Mouse (Mus musculus) forebrain, embryonic 13.5 days (tissue): Measurements from ENCODE around the gene Galnt18. TPM values are rescaled to one million over a fixed set of nuclear protein-coding genes. Genes with fewer than 3 reads are reported as not detected.
A peak's percentile ranks its signal among the peaks of the same experiment; 100 is the strongest.

Experiments
- ATAC-seq: fragments of 200-750 bp; cut with Nextera tagmentation; 2 replicates; pipeline ENCODE4 v1.8.0; 2017
- H3K27ac ChIP-seq: fragments of 300-500 bp; sonication (generic); 2 replicates; pipeline ENCODE4 v1.5.1; 2015; ENCODE audit warnings: inconsistent platforms, mild to moderate bottlenecking, moderate library complexity
- H3K27me3 ChIP-seq: fragments of 300-500 bp; sonication (generic); 2 replicates; pipeline ENCODE4 v1.6.1; 2015; ENCODE audit warnings: mild to moderate bottlenecking, inconsistent platforms
- H3K36me3 ChIP-seq: fragments of 300-500 bp; sonication (generic); 2 replicates; pipeline ENCODE4 v1.6.1; 2015; ENCODE audit warnings: mild to moderate bottlenecking, inconsistent platforms; ENCODE audit not compliant: poor library complexity, severe bottlenecking
- H3K4me1 ChIP-seq: fragments of 300-500 bp; sonication (generic); 2 replicates; pipeline ENCODE4 v1.6.1; 2015; ENCODE audit warnings: inconsistent platforms
- H3K4me2 ChIP-seq: fragments of 300-500 bp; sonication (generic); 2 replicates; pipeline ENCODE4 v1.6.1; 2015; ENCODE audit warnings: inconsistent platforms, mild to moderate bottlenecking, moderate library complexity
- H3K4me3 ChIP-seq: fragments of 300-500 bp; sonication (generic); 2 replicates; pipeline ENCODE4 v1.5.1; 2015; ENCODE audit warnings: mild to moderate bottlenecking, inconsistent platforms
- H3K9ac ChIP-seq: fragments of 300-500 bp; sonication (generic); 2 replicates; pipeline ENCODE4 v1.6.1; 2015; ENCODE audit warnings: mild to moderate bottlenecking, inconsistent platforms
- H3K9me3 ChIP-seq: fragments of 300-500 bp; sonication (generic); replicated peaks from 2 replicates; pipeline ENCODE4 v1.6.1; 2016; ENCODE audit warnings: inconsistent platforms
- WGBS: fragments of 180-500 bp; shearing (Covaris S2); methylation state at CpG from one replicate; pipeline ENCODE4 v1.1.7; 2015; 5-methylcytosine and 5-hydroxymethylcytosine counted together
- polyA plus RNA-seq: library from polyadenylated mRNA; unstranded; fragments of >200 nt; fragmentation: Nextera tagmentation; extraction: Ambion mirVana; gene quantifications from 2 replicates; pipeline ENCODE4 v1.2.1, GENCODE M21; 2015

The Galnt18 gene
- polyA plus RNA-seq, 1 experiment from 2014 or later, result 4.6 TPM

DNA sequence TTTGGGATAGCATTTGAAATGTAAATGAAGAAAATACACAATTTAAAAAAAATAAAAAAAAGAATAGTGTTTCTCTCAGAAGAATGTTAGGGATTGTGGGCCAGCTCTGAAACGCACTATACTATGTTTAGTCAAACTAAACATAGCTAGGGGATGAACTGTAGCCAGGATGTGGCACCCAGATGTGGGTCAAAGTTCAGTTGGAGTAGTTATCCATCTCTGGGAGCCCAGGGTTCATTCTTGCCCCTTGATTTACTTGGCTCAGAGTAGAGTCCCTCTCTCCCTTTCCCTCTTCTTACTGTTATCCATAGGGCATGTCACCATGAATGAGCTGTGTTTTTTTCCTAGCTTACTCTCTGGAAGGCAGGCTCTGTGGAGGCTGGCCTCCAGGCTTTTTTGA lies 165.3 kb downstream of the Galnt18 start:
- no peak overlapping the region for H3K9ac ChIP-seq
- WGBS, result 81% methylated on average over 1 of the region's 1 CpGs
- no peak for ATAC-seq
- H3K9me3 ChIP-seq, result no peaks in the 10 kb centered on the region
- no peak overlapping the region for H3K27ac ChIP-seq
- H3K4me3 ChIP-seq, result no peak overlapping the region
- no peaks in the 10 kb centered on the region for H3K4me1 ChIP-seq
- H3K27me3 ChIP-seq, result no peaks in the 10 kb centered on the region
- H3K4me2 ChIP-seq, result no peak overlapping the region
- H3K36me3 ChIP-seq, result no peaks in the 10 kb centered on the region

DNA sequence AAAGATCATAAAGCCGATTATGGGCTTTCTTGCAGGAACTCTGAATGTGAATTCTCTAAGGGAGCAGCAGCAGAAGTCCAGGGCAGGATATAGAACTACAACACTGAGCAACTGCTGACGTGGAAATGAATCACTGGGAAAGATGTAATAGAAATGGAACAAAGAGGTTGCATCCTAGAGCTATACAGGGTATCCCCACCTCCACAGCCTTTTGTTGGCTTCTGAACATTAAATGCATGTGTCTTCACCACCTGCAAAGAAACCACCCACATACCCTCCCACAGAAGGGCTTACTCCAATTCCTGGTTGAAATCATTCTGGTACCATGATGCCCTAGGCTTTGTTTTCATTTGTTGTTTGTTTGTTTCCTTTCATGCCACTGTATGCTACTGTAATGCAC lies 172.3 kb downstream of the Galnt18 start:
- no peak overlapping the region for H3K27ac ChIP-seq
- 88% methylated on average over 2 of the region's 2 CpGs for WGBS
- no peaks in the 10 kb centered on the region for H3K9me3 ChIP-seq
- H3K9ac ChIP-seq, result no peak overlapping the region
- H3K27me3 ChIP-seq, result no peaks in the 10 kb centered on the region
- no peak for ATAC-seq
- no peak overlapping the region for H3K4me2 ChIP-seq
- H3K4me3 ChIP-seq, result no peak overlapping the region
- H3K36me3 ChIP-seq, result no peaks in the 10 kb centered on the region
- no peaks in the 10 kb centered on the region for H3K4me1 ChIP-seq

DNA sequence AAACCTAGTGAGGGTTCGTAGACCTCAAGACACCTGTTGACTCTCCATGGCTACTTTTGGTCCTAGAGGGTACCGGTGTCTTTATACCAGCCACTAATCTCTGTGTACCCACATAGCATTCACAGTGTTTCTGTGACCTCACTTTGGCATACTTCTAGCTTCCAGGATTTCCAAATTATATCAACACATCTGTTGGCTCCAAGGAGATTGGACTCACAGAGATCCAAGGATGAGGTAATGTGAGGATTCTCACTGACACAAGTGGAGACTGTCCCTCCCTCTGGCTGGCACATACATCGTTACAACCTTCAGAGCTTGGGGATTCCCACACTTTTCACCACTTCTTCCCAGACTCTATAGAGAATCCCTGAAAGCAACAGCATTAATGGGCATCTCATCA lies 173.7 kb downstream of the Galnt18 start:
- Histone ChIP-seq H3K4me1 (peaks cover 4% of the 10 kb centered on the region), H3K9me3 (no peaks in the 10 kb centered on the region), H3K4me3 (no peak overlapping the region), H3K36me3 (no peaks in the 10 kb centered on the region), H3K4me2 (no peak overlapping the region), H3K27ac (no peak overlapping the region), H3K27me3 (no peaks in the 10 kb centered on the region), H3K9ac (no peak overlapping the region)
- ATAC-seq, result no peak
- WGBS, result 91% methylated on average over 3 of the region's 3 CpGs

DNA sequence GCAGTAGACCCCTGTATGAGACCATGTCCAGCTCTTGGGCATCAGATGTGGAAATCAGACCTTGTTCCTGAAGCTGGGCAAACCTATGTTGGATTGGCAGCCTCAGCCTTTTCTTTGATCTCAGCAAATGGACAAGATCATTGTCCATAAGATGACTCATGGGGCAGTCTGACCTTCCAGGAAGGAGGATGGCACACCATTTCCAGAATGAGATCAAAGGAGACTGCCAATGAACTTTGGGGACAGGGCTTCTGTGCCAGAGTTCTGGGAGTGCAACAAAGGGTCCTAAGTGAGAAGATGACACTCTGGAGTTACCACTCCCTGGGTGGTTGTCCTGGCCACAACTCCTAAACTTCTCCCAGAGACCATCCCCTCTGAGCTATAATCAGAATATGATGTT lies 174.1 kb downstream of the Galnt18 start:
- no peak for ATAC-seq
- no peak overlapping the region for H3K4me3 ChIP-seq
- H3K9ac ChIP-seq, result no peak overlapping the region

DNA sequence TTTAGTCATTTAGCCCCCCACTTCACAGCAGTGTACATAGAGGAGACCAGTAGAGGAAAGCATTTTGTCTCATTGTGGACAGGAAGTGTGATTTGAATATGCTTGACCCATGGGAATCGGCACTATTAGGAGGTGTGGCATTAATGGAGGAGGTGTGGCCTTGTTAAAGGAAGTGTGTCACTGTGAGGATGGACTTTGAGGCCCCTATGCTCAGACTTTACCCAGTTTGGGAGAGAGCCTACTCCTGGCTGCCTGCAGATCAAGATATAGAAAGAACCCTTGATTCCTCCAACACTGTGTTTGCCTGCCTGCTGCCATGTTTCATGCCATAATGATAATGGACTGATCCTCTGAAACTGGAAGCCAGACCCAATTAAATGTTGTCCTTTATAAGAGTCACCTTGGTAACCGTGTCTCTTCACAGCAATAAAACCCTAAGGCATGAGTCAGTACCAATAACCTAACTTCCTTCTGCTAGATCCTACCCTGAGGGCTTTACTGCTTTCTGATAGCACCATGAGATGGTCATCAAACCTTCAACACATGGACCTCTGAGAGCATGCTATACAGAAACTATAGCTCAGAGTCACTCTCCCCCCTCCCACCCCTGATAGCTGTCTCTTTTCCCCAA lies 175.1 kb downstream of the Galnt18 start:
- ATAC-seq, result no peak
- H3K9me3 ChIP-seq, result no peaks in the 10 kb centered on the region
- WGBS, result 85% methylated on average over 2 of the region's 2 CpGs
- peaks cover 15% of the 10 kb centered on the region for H3K4me1 ChIP-seq
- no peak overlapping the region for H3K9ac ChIP-seq
- no peak overlapping the region for H3K4me2 ChIP-seq
- H3K27me3 ChIP-seq, result no peaks in the 10 kb centered on the region
- no peak overlapping the region for H3K27ac ChIP-seq
- H3K36me3 ChIP-seq, result no peaks in the 10 kb centered on the region
- H3K4me3 ChIP-seq, result no peak overlapping the region

More for the DNA sequence above, 174.1 kb downstream of the Galnt18 start:
- Histone ChIP-seq H3K9me3 (no peaks in the 10 kb centered on the region), H3K36me3 (no peaks in the 10 kb centered on the region), H3K27me3 (no peaks in the 10 kb centered on the region), H3K4me1 (peaks cover 9% of the 10 kb centered on the region), H3K4me2 (no peak overlapping the region), H3K27ac (no peak overlapping the region)

DNA sequence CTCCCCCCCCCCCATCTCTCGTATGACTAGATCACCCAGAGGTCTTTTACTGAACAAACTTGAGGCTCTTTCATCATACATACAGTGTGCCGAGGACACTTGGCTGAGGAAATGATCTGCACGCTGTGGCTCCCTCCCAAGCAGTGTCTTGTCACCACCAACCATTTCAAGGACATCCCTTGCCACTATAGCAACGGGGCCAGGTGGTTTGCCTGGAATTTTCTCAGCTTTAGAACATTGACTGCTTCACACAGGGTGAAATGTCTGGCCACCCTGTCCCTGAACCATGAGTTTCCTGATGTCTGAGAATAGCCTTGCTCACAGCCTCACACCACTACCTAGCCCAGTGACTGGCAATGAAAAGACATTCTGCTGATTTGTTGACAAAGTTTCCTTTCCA lies 176.6 kb downstream of the Galnt18 start:
- H3K27me3 ChIP-seq, result no peaks in the 10 kb centered on the region
- H3K27ac ChIP-seq, result no peak overlapping the region
- WGBS, result 72% methylated on average over 4 of the region's 4 CpGs
- peaks cover 15% of the 10 kb centered on the region for H3K4me1 ChIP-seq
- H3K9me3 ChIP-seq, result no peaks in the 10 kb centered on the region
- H3K9ac ChIP-seq, result no peak overlapping the region
- H3K4me3 ChIP-seq, result no peak overlapping the region
- no peak overlapping the region for H3K4me2 ChIP-seq
- no peak for ATAC-seq
- H3K36me3 ChIP-seq, result no peaks in the 10 kb centered on the region

DNA sequence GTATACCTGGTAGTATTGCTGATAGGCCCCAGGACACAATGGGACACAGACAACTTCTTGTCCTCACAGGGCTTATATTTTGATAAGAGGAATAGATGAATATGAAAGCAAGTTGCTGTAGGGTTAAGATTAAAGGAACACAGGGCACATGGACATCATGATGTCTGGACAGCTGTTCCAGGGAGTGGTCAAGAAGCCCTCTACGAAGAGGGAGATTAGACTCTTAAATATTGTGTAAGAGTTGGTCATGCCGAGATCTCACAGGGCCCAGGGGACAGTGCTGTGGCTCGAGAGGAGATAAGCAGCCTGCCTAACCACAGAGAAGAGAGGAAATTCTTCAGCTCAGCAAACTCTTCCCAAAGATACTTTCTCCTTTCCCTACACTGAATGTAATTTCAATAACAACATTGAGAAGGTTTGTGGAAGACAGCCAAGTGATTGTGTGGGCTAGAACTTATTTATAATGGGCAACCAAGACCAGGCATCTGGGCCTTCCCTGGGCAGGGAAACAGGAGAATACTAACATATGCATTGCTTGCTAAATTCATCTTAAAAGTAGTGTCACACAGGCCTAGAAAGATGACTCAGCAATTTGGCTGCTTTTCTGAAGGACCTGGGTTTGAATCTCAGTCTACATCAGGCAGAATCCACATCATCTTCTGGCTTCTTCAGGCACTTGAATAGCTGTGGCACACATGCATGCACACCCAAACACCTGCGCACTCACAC lies 178.3 kb downstream of the Galnt18 start:
- ATAC-seq, result no peak
- 79% methylated on average over 4 of the region's 4 CpGs for WGBS
- Histone ChIP-seq H3K4me2 (no peak overlapping the region), H3K27ac (peak overlapping the region; percentile 14; the same call in 1 of the 2 replicates), H3K36me3 (no peaks in the 10 kb centered on the region), H3K9ac (no peak overlapping the region), H3K9me3 (no peaks in the 10 kb centered on the region), H3K27me3 (no peaks in the 10 kb centered on the region), H3K4me3 (no peak overlapping the region), H3K4me1 (peaks cover 15% of the 10 kb centered on the region)

DNA sequence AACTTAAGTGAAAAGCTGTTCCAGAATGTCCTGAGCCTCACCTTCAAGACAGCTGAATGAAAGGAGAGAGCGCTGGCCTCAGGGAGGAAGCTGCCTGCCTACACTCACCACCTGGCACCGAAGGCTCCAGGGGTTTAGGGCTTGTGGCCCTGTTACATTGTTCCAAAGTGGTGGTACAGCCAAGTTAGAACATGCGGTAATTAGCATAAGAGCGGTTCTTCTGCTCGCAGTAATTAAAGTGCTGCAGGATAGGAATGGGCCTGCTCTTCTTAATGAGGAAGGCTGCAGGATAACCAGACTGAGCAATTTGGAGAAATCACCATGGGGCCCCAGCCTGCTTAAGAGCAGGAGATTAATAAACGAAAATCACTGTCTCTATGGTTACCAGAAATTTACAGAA lies 179.0 kb downstream of the Galnt18 start:
- H3K4me2 ChIP-seq, result no peak overlapping the region
- no peak overlapping the region for H3K9ac ChIP-seq
- H3K4me3 ChIP-seq, result no peak overlapping the region
- peak overlapping the region; percentile 57 for H3K27ac ChIP-seq
- no peaks in the 10 kb centered on the region for H3K9me3 ChIP-seq
- H3K27me3 ChIP-seq, result no peaks in the 10 kb centered on the region
- no peaks in the 10 kb centered on the region for H3K36me3 ChIP-seq
- 14% methylated on average over 6 of the region's 6 CpGs for WGBS
- ATAC-seq, result peak; percentile 73
- H3K4me1 ChIP-seq, result peaks cover 15% of the 10 kb centered on the region

DNA sequence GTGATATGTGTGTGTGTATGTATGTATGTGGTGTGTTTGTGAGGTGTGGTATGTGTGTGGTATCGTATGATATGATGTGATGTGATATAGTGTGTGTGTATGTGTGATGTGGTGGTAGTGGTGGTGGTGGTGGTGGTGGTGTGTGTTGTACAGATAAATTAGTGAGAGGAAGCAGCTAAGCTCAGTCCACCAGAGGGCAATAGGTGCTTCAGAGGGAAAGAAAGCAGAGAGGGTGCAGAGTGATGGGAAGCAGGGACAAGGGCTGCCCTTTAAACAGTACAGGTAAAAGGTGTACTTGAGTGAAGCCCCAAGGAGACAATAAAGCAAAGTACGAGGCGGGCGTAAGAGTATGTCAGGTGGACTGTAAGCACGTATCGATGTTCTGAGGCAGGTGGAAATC lies 186.1 kb downstream of the Galnt18 start:
- H3K4me2 ChIP-seq, result no peak overlapping the region
- no peaks in the 10 kb centered on the region for H3K36me3 ChIP-seq
- 93% methylated on average over 6 of the region's 6 CpGs for WGBS
- ATAC-seq, result no peak
- no peaks in the 10 kb centered on the region for H3K27me3 ChIP-seq
- no peaks in the 10 kb centered on the region for H3K9me3 ChIP-seq
- no peak overlapping the region for H3K4me3 ChIP-seq
- no peak overlapping the region for H3K27ac ChIP-seq
- no peak overlapping the region for H3K9ac ChIP-seq
- no peaks in the 10 kb centered on the region for H3K4me1 ChIP-seq

DNA sequence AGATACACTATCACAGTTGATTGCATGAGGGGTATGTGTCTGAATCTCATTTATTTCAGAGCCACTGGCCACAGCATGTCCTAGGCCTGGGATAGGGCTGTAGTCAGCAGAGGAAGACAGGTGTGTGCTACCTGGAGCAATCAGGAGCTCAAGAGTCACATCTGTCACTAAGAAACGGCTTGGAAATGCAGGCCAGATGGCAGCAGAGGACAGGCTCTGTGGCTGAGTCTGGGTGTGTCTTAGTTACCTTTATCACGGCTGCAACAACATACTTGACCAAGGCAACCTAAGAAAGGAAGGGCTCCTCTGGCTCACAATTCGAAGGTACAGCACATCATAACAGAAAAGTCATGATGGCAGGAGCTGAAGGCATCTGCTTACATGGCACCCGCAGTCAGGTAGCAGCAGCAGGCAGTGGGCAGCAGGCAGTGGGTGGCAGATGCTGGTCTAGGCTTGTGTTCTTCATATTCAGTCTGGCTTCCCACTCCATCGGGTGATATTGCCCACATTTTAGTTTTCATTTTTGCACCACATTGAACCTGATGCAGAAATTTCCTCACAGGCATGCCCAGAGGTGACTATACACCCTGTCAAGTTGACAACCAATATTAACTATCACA lies 190.2 kb downstream of the Galnt18 start:
- Histone ChIP-seq H3K9me3 (no peaks in the 10 kb centered on the region), H3K4me3 (no peak overlapping the region), H3K27me3 (no peaks in the 10 kb centered on the region), H3K27ac (no peak overlapping the region), H3K4me2 (no peak overlapping the region), H3K9ac (no peak overlapping the region), H3K4me1 (peaks cover 9% of the 10 kb centered on the region; the same call in 1 of the 2 replicates), H3K36me3 (no peaks in the 10 kb centered on the region)
- no peak for ATAC-seq
- WGBS, result 80% methylated on average over 5 of the region's 5 CpGs

DNA sequence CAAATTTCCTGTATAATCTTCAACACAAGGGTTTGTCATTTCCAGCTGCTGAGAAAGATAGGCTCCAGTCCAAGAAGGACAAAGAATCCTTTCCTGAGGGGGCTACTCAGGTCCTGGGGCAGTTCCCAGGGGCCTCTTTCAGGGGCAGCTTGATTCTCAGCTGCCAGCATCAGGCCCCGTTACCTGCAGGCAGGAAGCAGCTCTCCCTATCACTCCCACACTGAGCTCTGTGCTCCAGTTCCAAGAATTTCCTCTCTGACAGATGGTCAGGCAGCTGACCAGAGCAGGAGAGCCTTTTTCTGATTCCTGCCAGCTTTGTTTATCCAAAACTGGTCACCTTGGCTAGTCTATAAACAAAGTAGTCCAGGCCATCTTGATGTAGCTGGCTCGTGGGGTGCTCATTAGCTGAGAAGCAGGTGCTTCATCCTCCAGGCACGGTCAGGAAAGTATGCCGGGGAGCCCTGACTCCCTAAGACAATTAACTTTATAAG lies 191.4 kb downstream of the Galnt18 start:
- no peak overlapping the region for H3K4me2 ChIP-seq
- peaks cover 9% of the 10 kb centered on the region; the same call in 1 of the 2 replicates for H3K4me1 ChIP-seq
- H3K27me3 ChIP-seq, result no peaks in the 10 kb centered on the region
- 55% methylated on average over 4 of the region's 4 CpGs for WGBS
- no peak overlapping the region for H3K9ac ChIP-seq
- no peaks in the 10 kb centered on the region for H3K9me3 ChIP-seq
- no peak overlapping the region for H3K4me3 ChIP-seq
- ATAC-seq, result no peak
- no peak overlapping the region for H3K27ac ChIP-seq
- H3K36me3 ChIP-seq, result no peaks in the 10 kb centered on the region

DNA sequence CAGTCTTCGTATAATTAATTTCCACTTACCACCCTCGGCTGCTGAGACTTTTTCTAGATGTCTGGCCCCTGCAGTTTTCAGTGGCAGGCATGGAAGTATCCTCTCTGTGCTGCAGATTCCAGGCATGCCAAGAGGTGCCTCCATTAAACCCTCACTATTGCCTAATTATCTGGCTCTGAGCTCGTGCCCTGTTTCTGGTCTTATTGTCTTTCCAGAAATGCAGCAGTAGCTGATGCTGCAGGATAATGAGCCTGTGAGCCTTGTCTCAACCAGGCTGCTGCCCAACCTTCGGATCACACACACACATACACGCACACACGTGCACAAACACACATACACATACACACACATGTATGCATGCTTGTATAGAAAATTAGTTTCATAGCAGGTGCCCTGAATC lies 199.2 kb downstream of the Galnt18 start:
- no peak overlapping the region for H3K9ac ChIP-seq
- no peaks in the 10 kb centered on the region for H3K36me3 ChIP-seq
- H3K9me3 ChIP-seq, result no peaks in the 10 kb centered on the region
- ATAC-seq, result 0 out of 2 replicates have a peak, but pooled peaks have one; percentile 24
- H3K27me3 ChIP-seq, result no peaks in the 10 kb centered on the region
- peaks cover 15% of the 10 kb centered on the region for H3K4me1 ChIP-seq
- no peak overlapping the region for H3K4me2 ChIP-seq
- H3K4me3 ChIP-seq, result no peak overlapping the region
- WGBS, result 35% methylated on average over 6 of the region's 6 CpGs
- H3K27ac ChIP-seq, result peak overlapping the region; percentile 51
